Mouse (Mus musculus): ENCODE measurements at regions not wholly inside any gene's neighbourhood (a gene's known extent, or its start where the extent isn't known, plus 50 kb on each side); places are given as distances from the start of the nearest gene placed in this dataset.
A peak's percentile ranks its signal among the peaks of the same experiment; 100 is the strongest.

- no peak for DNase-seq (ENCODE audit: low spot score)
Observed at GRCm38 (mm10) chr17:66252926-66253325, 129.6 kb downstream of the Ddx11 start.

GRCm38 (mm10) chr17:66259697-66260096 is 136.4 kb downstream of the Ddx11 start:
- DNase-seq (ENCODE audit: low spot score), result no peak

DNA sequence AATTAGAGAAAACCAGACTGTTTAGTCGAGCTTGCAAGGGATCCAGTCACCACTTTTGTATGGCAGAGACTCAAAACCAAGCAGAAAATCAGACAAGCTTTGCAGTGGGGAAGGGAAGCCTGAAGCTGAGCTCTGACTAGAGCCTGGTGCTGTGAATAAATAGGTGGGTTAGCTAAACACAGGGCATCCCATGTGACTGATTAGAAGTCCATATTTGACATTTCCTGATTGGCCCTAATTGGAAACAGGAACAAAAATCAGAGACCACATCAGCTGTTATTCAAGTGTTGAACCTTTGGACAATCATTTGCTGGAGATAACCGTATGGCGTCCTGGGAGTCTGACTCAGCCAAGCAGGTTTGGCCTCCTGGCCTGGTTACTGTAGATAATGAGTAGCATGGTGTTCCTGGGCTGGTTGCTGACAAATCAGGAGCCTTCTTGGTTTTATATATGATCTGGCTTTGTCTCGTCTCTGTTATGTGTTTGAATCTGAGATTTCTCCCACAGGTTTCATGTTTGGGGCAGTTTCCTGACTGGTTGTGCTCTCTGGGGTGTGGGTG is 139.4 kb downstream of the Ddx11 start:
- no peak for DNase-seq (ENCODE audit: low spot score)

- no peak for DNase-seq (ENCODE audit: low spot score)
Observed at GRCm38 (mm10) chr17:66263405-66263804, 140.1 kb downstream of the Ddx11 start.

- DNase-seq (ENCODE audit: low spot score), result peak; percentile 16
Observed at GRCm38 (mm10) chr17:66266803-66267202, 143.5 kb downstream of the Ddx11 start.

DNA sequence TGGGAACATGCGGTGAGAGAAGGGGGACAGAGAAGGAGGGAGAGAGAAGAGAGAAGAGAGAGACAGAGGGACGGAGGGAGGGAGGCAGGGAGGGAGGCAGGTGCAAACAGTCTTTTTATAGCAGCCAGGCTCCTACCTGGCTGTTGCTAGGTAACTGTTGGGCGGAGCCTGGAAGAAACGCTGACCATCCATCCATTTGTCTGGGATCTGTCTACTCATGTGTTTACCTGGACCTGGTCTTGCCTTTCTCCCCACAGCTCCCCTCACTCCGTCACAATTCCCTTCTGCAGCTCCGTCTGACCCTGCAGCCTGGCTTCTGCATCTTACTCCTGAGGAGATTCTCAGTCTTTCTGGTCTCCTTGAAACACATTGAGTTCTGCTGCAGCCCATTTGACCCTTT is 144.5 kb downstream of the Ddx11 start:
- DNase-seq (ENCODE audit: low spot score), result no peak

DNA sequence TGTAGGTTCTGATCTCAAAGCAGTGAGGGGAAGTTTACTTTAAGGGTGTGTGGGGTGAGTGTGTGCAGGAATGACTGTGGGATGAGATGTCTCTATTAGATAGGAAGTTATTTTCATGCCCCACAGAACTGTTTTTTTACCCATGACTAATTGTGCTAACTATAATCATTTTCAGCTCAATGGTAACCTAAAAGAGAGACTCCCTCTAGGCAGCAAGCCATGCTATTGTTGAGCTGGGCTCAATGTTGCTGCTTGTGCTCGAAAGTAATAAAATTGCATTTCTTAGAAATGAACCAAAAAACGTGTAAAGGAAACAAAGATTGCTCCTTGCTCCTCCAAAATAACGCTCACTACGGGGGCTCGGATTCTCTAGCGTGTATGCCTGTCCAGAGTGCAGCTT is 146.2 kb downstream of the Ddx11 start:
- DNase-seq (ENCODE audit: low spot score), result no peak

DNA sequence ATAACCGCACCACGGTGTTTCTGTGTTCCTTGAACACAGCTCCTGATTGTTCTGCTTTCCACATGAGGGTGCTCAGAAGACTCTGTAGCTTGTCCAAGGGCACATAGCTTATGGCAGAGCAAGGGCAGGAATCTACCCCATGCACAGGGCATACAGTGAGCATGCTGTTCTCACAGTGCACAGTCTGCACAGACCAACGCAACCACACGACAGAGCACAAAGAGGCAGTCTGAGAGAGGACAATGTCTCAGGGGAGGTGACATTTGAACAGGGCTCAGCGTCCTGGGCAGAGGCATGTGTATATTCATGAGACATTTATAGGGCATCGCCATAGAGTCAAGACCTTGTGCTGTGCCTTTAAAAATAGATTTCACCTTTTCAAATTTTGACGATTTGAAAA is 148.6 kb downstream of the Ddx11 start:
- no peak for DNase-seq (ENCODE audit: low spot score)

GRCm38 (mm10) chr17:66276778-66277177 is 153.5 kb downstream of the Ddx11 start:
- DNase-seq (ENCODE audit: low spot score), result peak; percentile 87

DNA sequence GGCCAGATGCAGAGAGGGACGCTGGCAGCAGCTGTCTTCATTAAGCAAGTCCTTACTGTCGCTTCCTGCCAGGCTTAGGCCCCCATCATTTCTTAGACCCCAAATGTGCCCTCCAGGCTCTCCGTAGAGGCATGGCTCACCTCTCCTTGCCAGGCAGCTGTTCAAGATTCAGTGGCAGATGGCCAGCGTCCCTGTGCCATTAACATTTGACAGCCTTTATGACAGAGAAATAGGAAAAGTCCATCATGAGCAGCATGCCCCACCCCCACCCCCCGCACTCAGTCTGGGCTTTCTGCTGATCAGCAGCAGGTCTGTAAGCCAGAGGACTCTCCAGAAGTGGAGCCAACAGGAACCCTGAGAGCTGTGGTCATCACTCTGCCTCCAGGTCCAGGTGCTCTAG is 154.7 kb downstream of the Ddx11 start:
- no peak for DNase-seq (ENCODE audit: low spot score)

DNA sequence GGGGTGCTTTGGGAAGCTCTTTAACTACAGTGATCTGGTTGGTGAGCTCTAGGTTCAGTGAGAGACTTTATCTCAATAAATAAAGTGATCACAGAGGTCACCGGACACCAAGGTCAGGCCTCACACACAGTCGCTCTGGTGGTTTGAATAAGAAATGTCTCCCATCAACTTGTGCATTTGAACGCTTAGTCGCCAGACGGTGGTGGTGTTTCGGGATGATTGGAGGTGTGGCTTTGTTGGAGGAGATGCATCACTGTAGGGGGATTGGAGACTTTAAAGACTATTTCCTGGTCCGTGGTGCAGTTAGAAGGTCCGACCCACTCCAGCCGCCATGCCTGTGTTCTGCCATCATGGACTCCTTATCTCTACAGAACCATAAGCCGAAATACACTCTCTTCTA is 162.0 kb downstream of the Ddx11 start:
- DNase-seq (ENCODE audit: low spot score), result no peak
